ENCODE assay signal across 14 mouse cellular contexts in genomic region chr7:27602835-27603234, GRCm38 (mm10). TPM values are rescaled to one million over a fixed set of nuclear protein-coding genes. Genes with fewer than 3 reads are reported as not detected.
DNase-seq lines count a peak whose midpoint lies in the region; ATAC-seq and TF ChIP-seq lines count a peak whose summit lies in the region.
"Had no signal": no experiment of that assay in that cellular context is flagged by ENCODE, and none has a peak within 500 bp of the region (broad histone marks: within the 10 kb centered on the region; RNA-seq: fewer than 3 reads in every experiment).

No protein-coding gene starts in this region.

- H3K9ac ChIP-seq in forebrain, embryonic 16.5 days (replicated peaks; ENCODE audit: low read depth, low read length), result no peak overlapping the region
- H3K9ac ChIP-seq in forebrain, embryonic 12.5 days, result no peak overlapping the region
- no peak overlapping the region for H3K9ac ChIP-seq in intestine, postnatal 0 days (ENCODE audit: low read depth, low read length)
- H3K9ac ChIP-seq: lung, embryonic 14.5 days had no signal

- no peak for TF ChIP-seq POLR2A in bone marrow macrophage, adult 2 months (IDR thresholded peaks at IDR 0.05; ENCODE audit: borderline replicate concordance, low read depth, low read length)

- ATAC-seq in forebrain, embryonic 16.5 days, result no peak
- ATAC-seq in forebrain, embryonic 12.5 days (ENCODE audit: low FRiP score), result no peak
- peak; percentile 17; the same call in 1 of the 2 replicates for ATAC-seq in intestine, postnatal 0 days
- ATAC-seq: activated CD4-positive, CD25-positive, alpha-beta regulatory T cell, adult 4 months had no signal

- peak overlapping the region; percentile 91 for H3K27ac ChIP-seq in forebrain, embryonic 16.5 days (ENCODE audit: low read length)
- no peak overlapping the region for H3K27ac ChIP-seq in forebrain, embryonic 12.5 days
- H3K27ac ChIP-seq in left cerebral cortex, adult 2 months, result peak overlapping the region; percentile 87
- H3K27ac ChIP-seq in bone marrow macrophage, adult 2 months (ENCODE audit: insufficient read depth, low read depth, low read length), result peak overlapping the region; percentile 35
- peak overlapping the region; percentile 46; the same call in 1 of the 2 replicates for H3K27ac ChIP-seq in intestine, postnatal 0 days (ENCODE audit: low read depth, low read length)

- no peak overlapping the region for H3K4me3 ChIP-seq in forebrain, embryonic 16.5 days (replicated peaks; ENCODE audit: low read length)
- no peak overlapping the region for H3K4me3 ChIP-seq in forebrain, embryonic 12.5 days (replicated peaks)
- no peak overlapping the region for H3K4me3 ChIP-seq in left cerebral cortex, adult 2 months
- H3K4me3 ChIP-seq in bone marrow macrophage, adult 2 months (ENCODE audit: insufficient read depth, low read length), result no peak overlapping the region
- H3K4me3 ChIP-seq in intestine, postnatal 0 days (ENCODE audit: low read depth, low read length), result no peak overlapping the region

- H3K9me3 ChIP-seq in forebrain, embryonic 16.5 days (ENCODE audit: control insufficient read depth, low read length), result no peaks in the 10 kb centered on the region
- no peaks in the 10 kb centered on the region for H3K9me3 ChIP-seq in forebrain, embryonic 12.5 days
- H3K9me3 ChIP-seq in intestine, postnatal 0 days (ENCODE audit: control insufficient read depth), result no peaks in the 10 kb centered on the region

- H3K36me3 ChIP-seq in forebrain, embryonic 16.5 days (ENCODE audit: control insufficient read depth, insufficient read depth), result no peaks in the 10 kb centered on the region
- peaks cover 3% of the 10 kb centered on the region; the same call in 1 of the 2 replicates for H3K36me3 ChIP-seq in forebrain, embryonic 12.5 days (replicated peaks)
- no peaks in the 10 kb centered on the region for H3K36me3 ChIP-seq in intestine, postnatal 0 days (ENCODE audit: control insufficient read depth, insufficient read depth)

- intact Hi-C loops in left cerebral cortex, adult 2 months (cut with DNase I), result loop anchor here (2.0 to 5.0 kb wide), 2 partner anchors 52 to 84 kb away; partner anchors contain the start of gene Zfp607b

- H3K4me1 ChIP-seq in forebrain, embryonic 16.5 days (replicated peaks; ENCODE audit: control insufficient read depth, insufficient read depth, low read length), result peaks cover 62% of the 10 kb centered on the region
- peaks cover 32% of the 10 kb centered on the region for H3K4me1 ChIP-seq in forebrain, embryonic 12.5 days
- H3K4me1 ChIP-seq in bone marrow macrophage, adult 2 months (ENCODE audit: control insufficient read depth, insufficient read depth, low read length), result peaks cover 63% of the 10 kb centered on the region
- peaks cover 7% of the 10 kb centered on the region; the same call in 1 of the 2 replicates for H3K4me1 ChIP-seq in intestine, postnatal 0 days (replicated peaks; ENCODE audit: control insufficient read depth, insufficient read depth, low read length)

- WGBS in forebrain, embryonic 16.5 days, result 94% methylated on average over 7 of the region's 7 CpGs
- 92% methylated on average over 7 of the region's 7 CpGs for WGBS in forebrain, embryonic 12.5 days
- WGBS in intestine, postnatal 0 days, result 33% methylated on average over 7 of the region's 7 CpGs

- DNase-seq in left cerebral cortex, adult 2 months (ENCODE audit: extremely low spot score in 1 of 2, low spot score in 2 of 2), result no peak
- no peak for DNase-seq in left cerebral cortex, adult 9 months (ENCODE audit: low spot score in 2 of 2)
- DNase-seq in layer of hippocampus, adult 18-20 months (ENCODE audit: low spot score in 2 of 2), result no peak
- no peak for DNase-seq in kidney, adult 11 months
- DNase-seq: gastrocnemius, postnatal 14 days; heart, postnatal 10 days; lung, embryonic 14.5 days; thymus, postnatal 4 days had no signal

- H3K4me2 ChIP-seq in forebrain, embryonic 16.5 days (ENCODE audit: low read length), result no peak overlapping the region
- no peak overlapping the region for H3K4me2 ChIP-seq in forebrain, embryonic 12.5 days
- no peak overlapping the region for H3K4me2 ChIP-seq in intestine, postnatal 0 days (replicated peaks; ENCODE audit: low read depth)
- H3K4me2 ChIP-seq: lung, embryonic 14.5 days; midbrain, embryonic 11.5 days had no signal

- no peaks in the 10 kb centered on the region for H3K27me3 ChIP-seq in forebrain, embryonic 16.5 days (replicated peaks; ENCODE audit: control insufficient read depth, insufficient read depth, low read length)
- H3K27me3 ChIP-seq in forebrain, embryonic 12.5 days, result no peaks in the 10 kb centered on the region
- no peaks in the 10 kb centered on the region for H3K27me3 ChIP-seq in intestine, postnatal 0 days (replicated peaks; ENCODE audit: control insufficient read depth, insufficient read depth, low read length)

- no peak for TF ChIP-seq CTCF in left cerebral cortex, adult 2 months (IDR thresholded peaks at IDR 0.05)
- TF ChIP-seq CTCF in bone marrow macrophage, adult 2 months (IDR thresholded peaks at IDR 0.05; ENCODE audit: low read depth, low read length), result no peak
- no peak for TF ChIP-seq CTCF in intestine, postnatal 0 days (IDR thresholded peaks at IDR 0.05; ENCODE audit: low read depth)

RNA-seq across cellular contexts. Expression of gene Akt2, which starts 11.5 kb away (rescaled TPM):
- polyA plus RNA-seq in forebrain, embryonic 16.5 days (2015; fragmentation: Nextera tagmentation; extraction: Ambion mirVana), result 83.7 and 99.3 TPM in 2 replicates
- 81.2 and 84.6 TPM in 2 replicates for polyA plus RNA-seq in forebrain, embryonic 12.5 days (2016; fragmentation: Nextera tagmentation; extraction: Ambion mirVana)
- 100 to 1,000 TPM; 115 to 116 TPM for total RNA-seq in left cerebral cortex, adult 2 months (2021)
- polyA plus RNA-seq in bone marrow macrophage, adult 2 months (2012; ENCODE audit: insufficient read depth, insufficient read length, missing spikeins), result 67.1 and 83.5 TPM in 2 replicates
- 35.8 and 36.4 TPM in 2 replicates for polyA plus RNA-seq in intestine, postnatal 0 days (2015; fragmentation: Nextera tagmentation; extraction: Ambion mirVana)
- 100 to 1,000 TPM in 1 of 2 experiments, 10 to 100 TPM in 1; 88.8 to 103 TPM for total RNA-seq in layer of hippocampus, adult 18-20 months (2021)

RNA-seq across cellular contexts. Expression of gene 2310022A10Rik, which starts 49.8 kb away (rescaled TPM):
- polyA plus RNA-seq in forebrain, embryonic 16.5 days (2015; fragmentation: Nextera tagmentation; extraction: Ambion mirVana), result 39.1 and 40.2 TPM in 2 replicates
- 38.7 and 39.6 TPM in 2 replicates for polyA plus RNA-seq in forebrain, embryonic 12.5 days (2016; fragmentation: Nextera tagmentation; extraction: Ambion mirVana)
- total RNA-seq in left cerebral cortex, adult 2 months (2021), result 10 to 100 TPM; 25.9 to 27.1 TPM
- 53.6 and 59.8 TPM in 2 replicates for polyA plus RNA-seq in bone marrow macrophage, adult 2 months (2012; ENCODE audit: insufficient read depth, insufficient read length, missing spikeins)
- 9.0 and 10.2 TPM in 2 replicates for polyA plus RNA-seq in intestine, postnatal 0 days (2015; fragmentation: Nextera tagmentation; extraction: Ambion mirVana)
- total RNA-seq in layer of hippocampus, adult 18-20 months (2021), result 10 to 100 TPM; 24.7 to 26.5 TPM

RNA-seq across cellular contexts. Expression of gene Pld3, which starts 49.8 kb away (rescaled TPM):
- polyA plus RNA-seq in forebrain, embryonic 16.5 days (2015; fragmentation: Nextera tagmentation; extraction: Ambion mirVana), result 109 and 139 TPM in 2 replicates
- 58.1 and 58.2 TPM in 2 replicates for polyA plus RNA-seq in forebrain, embryonic 12.5 days (2016; fragmentation: Nextera tagmentation; extraction: Ambion mirVana)
- 100 to 1,000 TPM; 746 to 788 TPM for total RNA-seq in left cerebral cortex, adult 2 months (2021)
- 397 TPM in 2 replicates for polyA plus RNA-seq in bone marrow macrophage, adult 2 months (2012; ENCODE audit: insufficient read depth, insufficient read length, missing spikeins)
- polyA plus RNA-seq in intestine, postnatal 0 days (2015; fragmentation: Nextera tagmentation; extraction: Ambion mirVana), result 45.8 and 48.7 TPM in 2 replicates
- 100 to 1,000 TPM; 575 to 580 TPM for total RNA-seq in layer of hippocampus, adult 18-20 months (2021)

RNA-seq across cellular contexts. Expression of gene Ttc9b, which starts 50.9 kb away (rescaled TPM):
- polyA plus RNA-seq in forebrain, embryonic 16.5 days (2015; fragmentation: Nextera tagmentation; extraction: Ambion mirVana), result 56.2 and 65.7 TPM in 2 replicates
- 21.4 and 24.8 TPM in 2 replicates for polyA plus RNA-seq in forebrain, embryonic 12.5 days (2016; fragmentation: Nextera tagmentation; extraction: Ambion mirVana)
- total RNA-seq in left cerebral cortex, adult 2 months (2021), result 100 to 1,000 TPM in 1 of 2 experiments, 10 to 100 TPM in 1; 99.1 to 101 TPM
- not detected in 2 replicates for polyA plus RNA-seq in bone marrow macrophage, adult 2 months (2012; ENCODE audit: insufficient read depth, insufficient read length, missing spikeins)
- polyA plus RNA-seq in intestine, postnatal 0 days (2015; fragmentation: Nextera tagmentation; extraction: Ambion mirVana), result 1.3 and 1.6 TPM in 2 replicates
- 10 to 100 TPM; 45.3 to 45.7 TPM for total RNA-seq in layer of hippocampus, adult 18-20 months (2021)
- total RNA-seq: gastrocnemius, postnatal 14 days; heart, postnatal 10 days had no signal
- polyA plus RNA-seq: activated CD4-positive, CD25-positive, alpha-beta regulatory T cell, adult 4 months had no signal
